Mouse (Mus musculus) mouse trophoblast stem cell (cell line): ENCODE data around the gene 2310046K23Rik.
"Not testable (repeated sequence)": the region's sequence is repeated elsewhere in the genome, so short reads cannot be mapped to it uniquely, and the experiment has no call there.

Source experiments
- in situ Hi-C, 2 experiments: fragments of 300-500 bp; cut with MseI, MboI; formaldehyde crosslinking; loops; 2 replicates in 1 of 2; 3 replicates in 1 of 2; pipeline ENCODE4 v1.15.1; 2025

Gene 2310046K23Rik

GRCm38 (mm10) chr3:92534411-92534810 is at the start of gene 2310046K23Rik:
Gene 2310046K23Rik (minus strand): TSS chr3:92534511.
- in situ Hi-C loops = no loop called here

- in situ Hi-C loops = no loop called here
These were observed 49.0 kb upstream of the 2310046K23Rik start for GRCm38 (mm10) chr3:92583164-92583826.

- in situ Hi-C loops = no loop called here
These were observed 45.2 kb upstream of the 2310046K23Rik start for GRCm38 (mm10) chr3:92579508-92579907.

GRCm38 (mm10) chr3:92578652-92579413 is 44.5 kb upstream of the 2310046K23Rik start:
- in situ Hi-C loops = no loop called here

- in situ Hi-C loops = no loop called here
These were observed 39.2 kb upstream of the 2310046K23Rik start, which contains the start of gene Ivl for GRCm38 (mm10) chr3:92573449-92574041. Gene Ivl (minus strand): TSS chr3:92573735.

GRCm38 (mm10) chr3:92572514-92573155 is 38.3 kb upstream of the 2310046K23Rik start:
- in situ Hi-C loops = no loop called here

GRCm38 (mm10) chr3:92568752-92569151 is 34.4 kb upstream of the 2310046K23Rik start:
- in situ Hi-C loops = no loop called here

- in situ Hi-C loops = no loop called here
These were observed 31.1 kb upstream of the 2310046K23Rik start for GRCm38 (mm10) chr3:92565418-92565817.

GRCm38 (mm10) chr3:92512325-92512724 is 22.0 kb downstream of the 2310046K23Rik start:
- in situ Hi-C loops = loop anchor here (5.0 kb wide), 1 partner anchor 360 kb away; no protein-coding TSS in a partner anchor

- in situ Hi-C loops = loop anchor here (5.0 kb wide), 1 partner anchor 358 kb away; no protein-coding TSS in a partner anchor
These were observed 23.5 kb downstream of the 2310046K23Rik start for GRCm38 (mm10) chr3:92510786-92511185.

- in situ Hi-C loops = no loop called here
These were observed 26.1 kb downstream of the 2310046K23Rik start for GRCm38 (mm10) chr3:92508185-92508584.

GRCm38 (mm10) chr3:92503528-92503927 is 30.8 kb downstream of the 2310046K23Rik start:
- in situ Hi-C loops = no loop called here

GRCm38 (mm10) chr3:92500393-92500792 is 33.9 kb downstream of the 2310046K23Rik start, which contains the start of gene Sprr4:
Gene Sprr4 (minus strand): TSS chr3:92500493.
- in situ Hi-C loops = no loop called here

GRCm38 (mm10) chr3:92490262-92490661 is 44.0 kb downstream of the 2310046K23Rik start:
- in situ Hi-C loops = not testable (repeated sequence)

- in situ Hi-C loops = no loop called here
These were observed 48.0 kb downstream of the 2310046K23Rik start for GRCm38 (mm10) chr3:92486307-92486706.

GRCm38 (mm10) chr3:92485863-92486262 is 48.4 kb downstream of the 2310046K23Rik start, which contains the start of gene Sprr1a:
Gene Sprr1a (minus strand): TSS chr3:92485895.
- in situ Hi-C loops = no loop called here
